In genomic region chr6:21924150-21924549, GRCm38 (mm10) we compare ENCODE assay signal across 18 mouse cellular contexts. TPM values are rescaled to one million over a fixed set of nuclear protein-coding genes. Genes with fewer than 3 reads are reported as not detected.
DNase-seq lines count a peak whose midpoint lies in the region; ATAC-seq and TF ChIP-seq lines count a peak whose summit lies in the region.
"Had no signal": no experiment of that assay in that cellular context is flagged by ENCODE, and none has a peak within 500 bp of the region (broad histone marks: within the 10 kb centered on the region; RNA-seq: fewer than 3 reads in every experiment).

No protein-coding gene starts in this region.

- H3K9ac ChIP-seq in intestine, postnatal 0 days (ENCODE audit: low read depth, low read length), result no peak overlapping the region
- no peak overlapping the region for H3K9ac ChIP-seq in intestine, embryonic 16.5 days (ENCODE audit: low read depth, low read length)
- H3K9ac ChIP-seq: forebrain, embryonic 15.5 days; hindbrain, embryonic 14.5 days; limb, embryonic 13.5 days; lung, embryonic 15.5 days had no signal

- peak; percentile 17 for DNase-seq in lung, postnatal 10 days
- no peak for DNase-seq in lung, postnatal 4 days
- peak; percentile 20 for DNase-seq in ES-CJ7 (ENCODE audit: low read depth, low spot score)
- peak; percentile 10 for DNase-seq in induced T-regulatory cell, adult 2 months (ENCODE audit: low read depth)
- DNase-seq in urinary bladder, postnatal 14 days (ENCODE audit: low spot score), result no peak
- DNase-seq: adrenal gland, postnatal 10 days; cerebellum, adult 18-20 months; heart, adult 11 months; kidney, adult 8-10 months; right cerebral cortex, adult 18-20 months; spleen, adult 18-20 months had no signal

- H3K4me2 ChIP-seq in intestine, postnatal 0 days (replicated peaks; ENCODE audit: low read depth), result no peak overlapping the region
- H3K4me2 ChIP-seq in intestine, embryonic 16.5 days (ENCODE audit: low read depth, low read length), result no peak overlapping the region
- H3K4me2 ChIP-seq: forebrain, embryonic 15.5 days; hindbrain, embryonic 14.5 days; limb, embryonic 13.5 days; lung, embryonic 15.5 days had no signal

- WGBS in intestine, postnatal 0 days, result 50% methylated on average over 1 of the region's 1 CpGs
- whole genome bisulfite sequencing in intestine, embryonic 16.5 days, result 31% methylated on average over 1 of the region's 1 CpGs

- no peaks in the 10 kb centered on the region for H3K4me1 ChIP-seq in intestine, postnatal 0 days (replicated peaks; ENCODE audit: control insufficient read depth, insufficient read depth, low read length)
- no peaks in the 10 kb centered on the region for H3K4me1 ChIP-seq in intestine, embryonic 16.5 days (ENCODE audit: control insufficient read depth, insufficient read depth, low read length)
- H3K4me1 ChIP-seq: forebrain, embryonic 15.5 days; limb, embryonic 13.5 days; lung, embryonic 15.5 days; midbrain, embryonic 10.5 days had no signal

- H3K9me3 ChIP-seq in intestine, postnatal 0 days (ENCODE audit: control insufficient read depth), result no peaks in the 10 kb centered on the region
- no peaks in the 10 kb centered on the region for H3K9me3 ChIP-seq in intestine, embryonic 16.5 days (ENCODE audit: control insufficient read depth, low read length)
- H3K9me3 ChIP-seq: forebrain, embryonic 15.5 days; limb, embryonic 13.5 days; lung, embryonic 15.5 days; midbrain, embryonic 10.5 days had no signal

- H3K27ac ChIP-seq in intestine, postnatal 0 days (ENCODE audit: low read depth, low read length), result no peak overlapping the region
- no peak overlapping the region for H3K27ac ChIP-seq in intestine, embryonic 16.5 days (ENCODE audit: low read length)
- H3K27ac ChIP-seq: forebrain, embryonic 15.5 days; hindbrain, embryonic 14.5 days; limb, embryonic 13.5 days; lung, embryonic 15.5 days; midbrain, embryonic 10.5 days had no signal

- H3K27me3 ChIP-seq in intestine, postnatal 0 days (replicated peaks; ENCODE audit: control insufficient read depth, insufficient read depth, low read length), result no peaks in the 10 kb centered on the region
- H3K27me3 ChIP-seq in intestine, embryonic 16.5 days (replicated peaks; ENCODE audit: control insufficient read depth, insufficient read depth, low read length), result no peaks in the 10 kb centered on the region
- H3K27me3 ChIP-seq: forebrain, embryonic 15.5 days; limb, embryonic 13.5 days; lung, embryonic 15.5 days had no signal

- H3K36me3 ChIP-seq in intestine, postnatal 0 days (ENCODE audit: control insufficient read depth, insufficient read depth), result no peaks in the 10 kb centered on the region
- H3K36me3 ChIP-seq in intestine, embryonic 16.5 days (ENCODE audit: control insufficient read depth, insufficient read depth, low read length), result no peaks in the 10 kb centered on the region
- H3K36me3 ChIP-seq: forebrain, embryonic 15.5 days; limb, embryonic 13.5 days; lung, embryonic 15.5 days; midbrain, embryonic 10.5 days had no signal

- TF ChIP-seq CTCF in intestine, postnatal 0 days (IDR thresholded peaks at IDR 0.05; ENCODE audit: low read depth), result peak; percentile 48

- ATAC-seq in intestine, postnatal 0 days, result no peak
- no peak for ATAC-seq in intestine, embryonic 16.5 days
- ATAC-seq: forebrain, embryonic 15.5 days had no signal

- no peak overlapping the region for H3K4me3 ChIP-seq in intestine, postnatal 0 days (ENCODE audit: low read depth, low read length)
- H3K4me3 ChIP-seq in intestine, embryonic 16.5 days (ENCODE audit: low read length), result no peak overlapping the region
- H3K4me3 ChIP-seq: forebrain, embryonic 15.5 days; limb, embryonic 13.5 days; lung, embryonic 15.5 days; midbrain, embryonic 10.5 days had no signal

RNA-seq across cellular contexts. Expression of gene Ing3, which starts 25.2 kb away (rescaled TPM):
- polyA plus RNA-seq in intestine, postnatal 0 days (2015; fragmentation: Nextera tagmentation; extraction: Ambion mirVana), result 25.0 and 29.5 TPM in 2 replicates
- polyA plus RNA-seq in intestine, embryonic 16.5 days (2015; fragmentation: Nextera tagmentation; extraction: Ambion mirVana), result 40.6 and 41.4 TPM in 2 replicates

Comparison
In these comparisons a context has a peak if more than half of its experiments do, and no peak if none do; other contexts are left out.
1. DNase-seq: peak in lung, postnatal 10 days (single experiment), ES-CJ7 (single experiment) and induced T-regulatory cell, adult 2 months (single experiment); none in lung, postnatal 4 days (0 of 2) and urinary bladder, postnatal 14 days (single experiment).